Mouse (Mus musculus) ovary, postnatal 14 days (tissue): Measurements from ENCODE around the gene Krt23.
A peak's percentile ranks its signal among the peaks of the same experiment; 100 is the strongest.

Experiments
- DNase-seq: peaks from one replicate; pipeline ENCODE4 v3.0.0; 2022; ENCODE audit warnings: low spot score

The Krt23 gene

DNA sequence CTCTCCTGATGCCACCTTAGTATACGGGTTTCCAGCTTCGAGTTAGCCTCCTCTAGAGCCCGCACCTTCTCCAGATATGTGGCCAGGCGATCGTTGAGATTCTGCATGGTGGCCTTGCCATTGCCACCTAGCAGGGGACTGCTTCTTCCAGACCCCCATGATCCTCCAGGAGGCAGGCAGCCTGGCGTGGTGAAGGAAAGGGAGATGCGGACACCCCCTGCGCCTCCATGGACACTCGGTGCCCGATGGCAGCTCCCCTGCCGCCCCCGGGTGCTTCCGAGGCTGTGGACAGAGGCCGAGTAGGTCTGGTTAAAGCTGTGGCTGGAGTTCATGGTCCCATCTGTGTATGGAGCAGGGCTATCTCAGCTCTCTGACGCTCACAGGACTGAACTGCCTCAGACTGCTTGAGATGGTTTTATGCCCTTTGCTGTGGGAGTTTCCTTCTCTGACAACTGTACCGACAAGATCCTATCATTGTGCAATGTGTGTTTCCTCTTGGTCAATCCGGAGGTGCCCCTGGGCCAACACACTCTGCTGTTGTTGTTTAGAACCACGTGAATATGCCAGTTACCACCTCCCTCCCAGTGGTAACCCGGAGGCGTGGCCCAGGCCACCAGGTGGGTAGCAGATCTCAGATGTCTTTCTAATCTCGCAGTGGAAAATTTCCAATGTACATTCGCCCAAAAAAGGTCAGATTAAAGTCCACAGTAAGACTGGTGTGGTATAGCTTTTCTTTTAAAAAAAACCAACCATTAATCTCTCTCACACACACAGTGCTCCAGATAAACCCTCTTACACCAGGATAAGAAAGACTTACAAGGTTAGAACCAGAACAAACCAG is at the start of gene Krt23:
Gene Krt23 (minus strand): TSS at position 405 of the 841 bp plus-strand sequence.
- no peak for DNase-seq

DNA sequence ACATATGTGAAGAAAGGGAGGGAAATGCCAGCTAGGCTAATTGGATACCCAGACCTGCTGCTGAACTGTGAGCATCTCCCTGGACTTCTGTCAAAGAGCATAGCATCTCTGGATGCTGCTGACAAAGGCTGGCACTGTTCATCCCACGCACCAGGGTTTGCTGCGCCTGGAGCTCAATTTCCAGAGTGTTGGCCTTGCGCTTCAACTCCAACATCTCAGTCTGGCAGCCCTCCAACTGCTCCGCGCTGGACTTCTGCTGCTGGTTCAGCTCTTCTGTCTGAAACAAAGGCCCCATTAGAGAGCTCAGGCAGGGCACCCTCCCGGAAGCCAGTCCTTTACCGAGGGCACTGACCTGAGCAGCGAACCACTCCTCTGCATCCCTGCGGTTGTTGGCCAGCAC is 46.8 kb upstream of the Krt23 start:
- DNase-seq, result peak; percentile 17

DNA sequence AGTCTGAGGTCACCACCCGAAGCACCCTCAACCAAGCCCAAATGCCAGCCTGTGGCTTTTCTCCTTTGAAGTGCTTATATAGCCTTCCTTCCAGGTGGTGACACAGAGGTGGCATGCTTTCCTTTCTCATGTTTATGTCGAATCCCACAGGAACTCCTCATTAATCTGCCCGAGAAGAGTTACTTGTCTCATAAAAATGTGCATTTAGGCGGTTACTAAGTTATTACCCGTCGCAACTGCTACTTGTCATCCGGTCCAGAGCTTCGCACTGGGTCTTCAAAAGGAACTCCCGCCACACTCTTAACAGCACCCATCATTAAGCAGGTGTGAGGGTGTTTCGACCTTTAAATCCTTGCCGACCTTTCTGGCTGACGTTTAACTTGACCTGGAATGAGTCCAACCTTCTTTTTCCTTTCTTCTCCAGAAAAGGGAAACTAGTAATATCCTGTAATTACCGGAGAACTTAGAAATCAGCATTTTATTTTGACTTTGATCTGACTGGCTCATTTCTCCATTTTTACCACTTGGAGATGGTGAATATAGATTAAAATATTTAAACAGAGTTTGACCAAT is 28.4 kb upstream of the Krt23 start, which contains the start of gene Krt39:
Gene Krt39 (minus strand): TSS at position 51 of the 573 bp plus-strand sequence.
- DNase-seq, result no peak

DNA sequence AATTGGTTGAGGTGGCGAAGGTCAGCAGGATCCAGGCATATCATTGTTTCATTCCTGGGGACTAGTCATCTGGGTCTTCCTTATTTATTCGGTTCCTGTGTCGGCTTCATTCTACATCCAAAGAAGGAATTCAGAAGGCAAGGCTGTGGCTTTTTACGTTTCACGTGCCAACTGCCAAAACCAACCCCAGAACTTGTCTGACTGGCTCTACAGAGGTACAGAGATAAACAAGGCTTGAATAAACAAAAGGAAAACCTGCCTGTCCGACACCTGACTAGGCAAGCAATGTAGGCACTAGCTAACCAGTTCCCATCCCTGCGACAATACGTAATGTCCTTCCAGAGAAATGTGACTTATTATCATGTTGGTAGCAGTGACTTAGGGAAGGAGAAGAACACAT is 21.2 kb upstream of the Krt23 start:
- DNase-seq, result no peak

DNA sequence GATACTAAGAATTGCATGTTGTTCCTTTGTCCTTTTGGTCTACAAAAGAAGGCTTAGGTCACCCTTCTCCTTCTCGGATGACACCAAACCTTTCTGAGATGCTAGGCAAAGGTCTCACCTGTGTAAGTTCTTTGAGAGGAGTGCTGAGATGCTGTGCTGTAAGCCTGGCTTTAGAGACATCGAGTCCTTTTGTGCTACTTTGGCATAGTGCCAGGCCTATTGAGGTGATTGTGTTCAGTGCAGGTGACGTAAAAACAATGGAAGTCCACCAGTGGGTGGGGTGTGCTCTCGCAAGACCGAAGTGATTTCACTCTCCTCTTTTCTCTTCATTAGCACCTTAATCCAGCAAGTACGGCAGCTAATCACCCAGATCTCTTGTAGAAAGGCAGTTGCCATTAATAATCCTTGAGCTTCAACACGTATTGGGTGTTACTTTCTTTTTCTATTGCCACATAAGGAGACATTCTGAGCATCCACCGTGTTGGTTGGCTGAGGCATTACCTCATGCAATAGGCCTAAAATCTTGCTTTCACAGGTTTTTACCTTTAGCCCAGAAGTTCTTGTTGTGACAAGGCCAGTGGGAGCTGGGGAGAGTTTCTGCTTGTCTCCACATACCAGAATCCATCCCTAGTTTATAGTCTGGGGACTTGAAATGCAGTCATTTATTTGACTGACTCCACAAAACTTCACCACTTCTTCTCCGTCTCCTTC is 7.3 kb upstream of the Krt23 start:
- DNase-seq, result no peak

DNA sequence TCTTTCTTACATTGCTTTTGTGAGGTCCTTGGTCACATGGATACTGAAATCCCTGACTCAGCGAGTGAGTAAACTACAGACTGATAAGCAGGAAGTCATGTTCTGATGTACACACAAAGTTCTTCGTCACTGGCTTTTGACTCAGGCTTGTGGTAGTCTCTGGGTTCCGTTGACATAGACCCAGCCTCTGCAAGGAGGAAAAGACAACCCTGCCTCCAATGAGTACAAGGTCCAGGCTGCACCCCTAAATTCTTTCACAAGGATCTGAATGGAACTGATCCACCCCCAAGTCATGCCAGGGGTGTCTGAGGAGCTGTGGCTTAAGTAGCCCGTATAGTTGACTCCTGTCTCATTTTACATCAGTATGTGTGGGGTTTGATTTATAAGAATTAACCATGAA is 3.5 kb upstream of the Krt23 start:
- no peak for DNase-seq

DNA sequence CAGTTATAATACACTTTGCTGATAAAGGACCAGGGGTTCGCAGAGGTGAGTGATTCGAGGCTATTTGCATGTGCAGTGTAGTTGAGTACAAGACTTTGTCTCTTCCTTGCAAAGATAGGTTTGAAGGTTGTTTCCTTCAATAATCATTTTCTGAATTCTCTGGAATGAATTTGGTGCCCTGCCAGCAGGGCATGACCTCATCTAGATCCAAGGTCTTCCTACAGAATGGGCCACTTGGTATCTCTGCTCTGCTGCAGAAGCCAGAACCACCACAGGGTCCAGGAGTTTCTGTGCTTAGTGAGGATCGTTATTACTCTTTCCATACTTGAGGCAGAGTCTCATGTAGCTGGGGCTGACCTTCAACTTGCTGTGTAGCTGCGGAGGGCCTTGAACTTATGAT is 1.8 kb upstream of the Krt23 start:
- DNase-seq, result no peak

DNA sequence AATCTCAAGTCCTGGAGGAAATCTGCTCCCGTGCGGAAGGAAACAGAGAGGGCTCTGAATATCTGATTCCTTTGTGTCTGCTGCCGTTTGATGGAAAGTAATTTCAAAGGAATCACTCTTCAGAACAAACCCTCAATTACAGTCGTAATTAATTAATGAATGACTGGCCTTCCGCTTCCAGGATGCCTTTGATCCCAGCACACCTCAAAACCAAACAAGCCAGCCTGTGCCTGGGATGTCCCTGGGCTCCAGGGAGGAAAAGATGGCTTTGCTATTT is 575 bp upstream of the Krt23 start:
- DNase-seq, result no peak

DNA sequence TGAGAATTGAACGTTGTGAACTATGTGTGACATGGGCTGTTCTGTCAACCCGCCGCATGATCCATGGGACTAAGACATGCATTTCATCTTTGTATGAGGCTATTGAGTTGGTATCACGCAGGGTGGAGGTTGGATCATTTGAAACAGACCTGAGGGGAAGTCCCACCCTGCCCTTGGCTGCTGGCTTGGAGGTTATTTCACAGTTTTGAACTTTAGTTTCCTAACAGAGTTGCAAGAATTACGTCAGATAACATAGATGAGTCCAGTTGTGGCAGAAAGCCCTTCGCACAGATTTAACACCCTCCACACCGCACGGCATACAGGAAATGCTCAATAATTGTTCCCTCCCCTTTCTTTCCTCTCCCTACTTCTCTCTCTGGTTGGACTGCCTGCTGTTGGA is 1.9 kb downstream of the Krt23 start:
- DNase-seq, result no peak

DNA sequence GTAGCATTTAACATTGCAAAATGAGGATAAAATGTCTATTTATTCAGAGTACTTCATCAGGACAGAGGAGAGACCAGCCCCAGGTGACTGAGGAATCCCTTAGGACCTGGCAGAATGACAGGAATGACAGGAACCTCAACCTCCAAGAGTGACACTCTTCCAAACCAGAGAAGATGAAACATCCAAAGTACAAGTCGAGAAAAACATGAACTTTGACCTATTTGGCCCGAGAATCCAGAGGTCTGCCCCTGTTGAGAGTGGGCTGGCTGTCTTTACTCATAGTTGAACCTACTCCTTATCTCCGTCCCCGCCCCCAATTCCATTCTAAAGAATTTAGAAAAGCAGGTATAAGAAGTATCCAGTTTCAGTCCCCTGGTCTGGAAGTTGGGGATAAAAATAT is 2.3 kb downstream of the Krt23 start:
- DNase-seq, result no peak

DNA sequence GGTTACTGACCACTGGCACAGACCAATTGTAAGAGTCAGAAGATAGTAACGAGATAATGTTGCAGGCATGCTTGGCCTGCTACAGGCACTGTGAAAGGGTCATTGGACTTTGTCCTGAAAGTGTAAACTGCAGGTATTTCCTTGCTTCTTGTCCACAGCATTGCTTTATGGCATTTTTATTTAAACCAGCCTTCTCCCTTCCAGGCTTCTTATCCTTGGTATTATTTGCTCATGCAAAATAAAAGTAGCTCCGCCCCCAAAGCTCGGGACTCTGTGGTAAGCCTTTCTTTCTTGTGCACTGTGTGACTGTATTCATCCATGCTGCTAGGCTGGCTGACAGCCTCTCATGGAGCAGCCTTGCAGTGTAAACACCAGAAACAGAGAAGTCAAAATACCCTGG is 3.7 kb downstream of the Krt23 start:
- DNase-seq, result no peak

DNA sequence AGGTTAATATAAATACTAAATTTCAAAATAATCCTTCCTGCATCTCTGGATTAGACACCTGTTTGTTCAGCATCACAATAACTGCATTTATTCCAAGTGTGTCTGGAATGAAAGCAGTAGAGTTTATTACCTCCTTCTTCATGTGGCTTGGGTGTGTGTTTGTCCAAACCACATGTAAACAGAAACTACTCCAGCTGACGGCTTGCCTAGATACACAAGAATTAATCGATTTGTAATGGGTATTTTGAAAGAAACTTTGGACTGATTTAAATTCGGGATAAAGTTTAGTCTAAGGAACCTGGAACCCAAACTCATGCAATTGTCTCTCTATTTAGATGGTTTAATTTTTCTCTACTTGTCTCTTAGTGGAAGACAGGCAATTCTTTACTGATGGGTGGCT is 18.0 kb downstream of the Krt23 start:
- DNase-seq, result no peak

DNA sequence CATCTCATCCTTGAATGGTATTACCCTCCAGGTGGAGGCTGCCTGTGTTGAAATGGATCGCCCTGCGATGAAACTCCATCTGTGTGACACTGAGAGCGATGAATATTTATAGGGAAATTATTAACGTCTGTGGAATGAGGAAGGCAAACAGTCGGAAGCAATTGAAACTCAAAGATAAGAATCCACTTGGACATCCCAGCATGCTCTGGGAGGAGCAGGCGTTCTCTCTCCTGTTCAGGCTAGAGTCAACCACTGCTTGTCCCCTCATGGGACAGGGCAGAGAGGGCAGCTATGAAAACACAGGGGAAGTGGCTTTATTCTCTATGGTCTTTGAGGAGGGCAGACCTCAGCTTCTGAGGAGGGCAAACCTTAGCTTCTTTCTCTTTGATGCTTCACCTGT is 19.5 kb downstream of the Krt23 start:
- no peak for DNase-seq

DNA sequence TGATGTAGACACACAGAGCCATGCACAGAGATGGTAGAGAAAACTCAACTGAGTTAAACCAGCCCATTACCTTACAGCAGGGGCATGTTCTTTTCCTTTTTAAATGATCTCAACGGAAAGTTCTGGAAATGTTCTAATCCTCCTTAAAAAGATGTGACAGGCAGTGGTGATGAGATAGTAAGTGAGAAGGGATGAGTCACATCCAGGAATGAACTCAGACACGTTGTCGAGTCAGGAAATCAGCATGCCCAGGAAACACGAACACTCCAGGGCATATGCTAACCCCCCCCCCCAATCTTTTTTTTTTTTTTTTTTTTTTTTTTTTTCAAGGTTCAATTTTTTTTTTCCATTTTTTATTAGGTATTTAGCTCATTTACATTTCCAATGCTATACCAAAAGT is 20.5 kb downstream of the Krt23 start:
- DNase-seq, result no peak

DNA sequence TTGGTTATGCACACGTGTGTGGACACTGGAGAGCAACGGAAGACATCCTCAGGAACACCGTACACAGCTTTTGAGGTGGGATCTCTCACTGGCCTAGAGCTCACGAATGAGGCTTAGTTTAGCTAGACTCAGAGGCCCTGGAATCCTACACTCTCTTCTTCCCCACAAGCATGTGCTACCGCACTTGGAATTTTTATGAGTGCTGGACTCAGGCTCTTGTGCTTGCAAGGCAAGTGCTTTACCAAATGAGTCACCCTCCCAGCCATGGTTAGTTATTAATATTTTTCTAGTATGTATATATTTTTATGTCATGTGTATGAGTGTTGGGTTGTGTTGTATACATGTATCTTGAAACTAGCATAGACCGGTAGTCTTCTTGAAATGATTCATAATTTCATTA is 21.0 kb downstream of the Krt23 start:
- no peak for DNase-seq

DNA sequence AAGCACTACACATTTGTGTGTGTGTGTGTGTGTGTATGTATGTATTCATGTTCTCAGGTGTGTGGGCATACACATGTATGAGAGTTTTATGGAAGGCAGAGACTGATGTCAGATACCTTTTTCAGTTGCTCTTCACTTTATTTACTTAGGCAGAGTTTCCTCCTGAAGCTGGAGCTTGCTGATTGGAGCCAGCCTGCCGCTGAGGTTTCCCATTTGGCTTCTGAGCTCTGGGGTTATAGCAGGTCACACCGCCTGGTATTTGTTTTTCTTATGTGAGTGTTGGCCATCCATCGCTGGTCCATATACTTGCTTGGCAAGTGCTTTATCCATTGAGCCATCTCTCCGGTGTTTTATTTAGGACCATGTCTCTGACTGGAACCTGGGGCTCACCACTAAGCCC is 23.7 kb downstream of the Krt23 start:
- DNase-seq, result no peak

DNA sequence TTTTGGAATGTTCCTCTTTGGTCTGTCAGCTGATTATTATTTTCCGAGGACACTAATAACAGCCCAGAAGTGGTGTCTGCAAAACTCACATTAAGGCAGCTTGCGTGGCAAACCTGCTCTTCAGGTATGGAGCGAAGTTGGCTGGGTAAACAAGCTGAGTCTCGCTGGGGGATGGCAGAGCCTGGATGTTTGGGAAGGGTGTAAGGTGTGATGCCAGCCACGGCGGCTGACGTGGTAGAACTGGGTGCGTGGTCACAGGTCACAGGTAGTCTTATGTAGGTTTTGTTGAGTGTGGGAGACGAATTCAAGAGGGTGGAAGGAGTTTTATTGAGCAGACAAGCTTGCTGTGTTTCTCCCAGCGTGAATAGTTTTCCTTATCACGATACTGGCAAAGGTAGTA is 24.4 kb downstream of the Krt23 start:
- DNase-seq, result no peak

DNA sequence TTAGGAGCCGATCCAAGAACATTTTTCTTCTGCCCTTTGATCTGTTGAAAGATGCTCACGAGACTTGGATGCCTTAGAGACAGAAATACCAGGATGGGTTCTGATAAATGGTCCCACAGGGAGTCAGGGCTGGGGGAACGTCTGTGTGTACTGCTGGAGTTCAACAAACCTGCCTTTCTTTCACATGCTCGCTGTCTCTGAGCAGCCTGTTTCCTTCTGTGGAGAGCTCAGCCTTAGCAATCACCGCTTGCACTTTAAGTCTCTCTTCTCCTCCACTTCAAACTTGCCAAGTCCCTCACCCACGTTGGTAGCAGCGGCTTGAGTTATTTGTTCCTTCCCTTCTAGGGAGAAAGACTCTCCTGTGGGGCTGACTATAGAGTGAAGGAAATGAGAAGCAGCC is 26.6 kb downstream of the Krt23 start:
- DNase-seq, result no peak

DNA sequence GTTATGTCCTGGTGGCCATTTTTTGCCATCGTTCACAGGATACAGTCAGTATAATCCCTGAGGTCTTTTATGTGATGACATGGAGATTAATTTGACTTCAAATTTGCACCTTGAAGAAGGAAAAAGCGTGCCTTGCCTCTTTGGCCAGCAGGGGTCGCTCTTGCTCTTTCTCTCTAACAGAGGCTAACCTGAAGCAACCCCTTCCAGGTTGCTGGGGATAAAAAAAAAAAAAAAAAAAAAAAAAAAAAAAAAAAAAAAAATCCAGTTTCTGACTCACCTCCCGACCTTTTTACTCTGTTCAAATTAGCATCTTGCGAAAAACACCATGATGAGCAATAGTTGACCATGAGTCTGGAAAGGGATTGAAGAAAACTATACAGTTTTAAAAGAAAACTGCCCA is 28.1 kb downstream of the Krt23 start:
- peak; percentile 81 for DNase-seq

DNA sequence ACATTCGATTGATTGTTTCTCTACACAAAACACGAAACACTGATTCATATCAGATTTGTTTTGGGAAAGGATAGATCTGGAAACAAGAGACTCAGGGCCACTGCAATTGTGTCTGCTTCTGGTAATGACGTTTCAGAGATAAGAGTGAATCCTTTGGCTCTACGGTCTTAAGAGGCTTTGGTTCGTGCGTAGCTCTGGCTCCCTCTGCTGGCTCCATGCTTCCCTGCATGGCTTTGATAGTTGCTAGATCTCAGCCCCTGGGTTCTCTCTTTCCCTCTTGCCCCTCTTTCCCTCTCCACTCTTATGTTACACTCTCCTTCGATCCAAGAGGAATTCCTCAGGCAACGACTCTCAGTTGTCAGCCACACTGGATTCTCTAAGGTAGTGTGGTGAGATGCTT is 29.8 kb downstream of the Krt23 start:
- DNase-seq, result peak; percentile 55

DNA sequence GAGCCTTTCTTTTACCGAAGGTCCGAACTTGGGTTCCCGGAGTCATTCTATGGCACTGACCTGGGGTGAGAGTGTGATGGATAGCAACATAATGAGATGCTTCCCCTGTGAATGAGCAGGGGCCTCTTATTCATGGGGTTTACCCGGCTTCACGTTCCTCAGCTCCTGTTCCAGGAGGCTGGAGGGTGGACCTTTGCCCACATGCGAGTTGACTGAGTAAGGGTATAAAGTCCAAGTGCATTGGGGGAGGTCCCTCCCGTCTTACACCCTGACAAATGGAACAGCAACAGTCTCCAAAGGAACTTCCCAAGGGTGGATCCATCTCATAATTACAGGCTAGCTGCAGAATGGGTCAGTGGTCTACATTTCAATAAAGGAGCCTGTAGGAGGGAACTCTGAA is 31.2 kb downstream of the Krt23 start:
- no peak for DNase-seq

DNA sequence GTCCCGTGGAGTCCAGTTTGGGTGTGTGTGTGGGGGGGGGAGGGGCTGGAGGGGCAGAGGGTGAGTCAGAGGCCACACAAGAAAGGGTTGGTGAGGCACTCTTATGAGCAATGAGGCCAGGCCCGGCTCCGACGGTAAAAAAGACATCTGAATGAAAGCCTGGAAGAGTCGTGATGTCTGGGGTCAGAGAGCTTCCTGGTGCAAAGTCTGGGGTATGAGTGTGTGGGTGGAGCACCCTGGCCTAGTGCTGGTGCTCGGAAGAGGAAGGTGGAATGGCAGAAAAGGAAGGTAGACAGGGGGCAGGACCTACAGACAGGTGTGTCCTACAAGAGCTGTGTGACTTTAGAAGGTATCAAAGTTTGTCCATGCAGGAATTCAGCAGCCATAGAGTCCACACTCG is 34.0 kb downstream of the Krt23 start:
- DNase-seq, result no peak

DNA sequence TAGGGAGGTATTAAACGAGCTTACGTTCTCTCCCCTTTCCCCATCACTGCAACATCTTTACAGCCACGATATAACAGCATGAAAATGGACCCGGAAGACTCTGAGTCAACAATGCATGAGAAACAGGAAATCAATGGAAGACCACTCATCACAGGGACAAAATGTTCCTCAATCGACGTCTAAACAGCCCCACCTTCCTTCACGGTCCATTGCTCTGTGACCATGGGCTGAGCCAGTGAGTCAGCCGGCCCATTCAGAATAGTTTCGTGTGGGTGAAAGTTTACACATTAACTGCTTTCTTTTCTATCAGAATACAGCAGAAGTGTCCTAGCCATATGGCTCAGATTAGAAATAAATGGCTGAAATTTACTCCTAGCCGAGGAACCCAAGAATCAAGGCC is 38.2 kb downstream of the Krt23 start:
- no peak for DNase-seq

DNA sequence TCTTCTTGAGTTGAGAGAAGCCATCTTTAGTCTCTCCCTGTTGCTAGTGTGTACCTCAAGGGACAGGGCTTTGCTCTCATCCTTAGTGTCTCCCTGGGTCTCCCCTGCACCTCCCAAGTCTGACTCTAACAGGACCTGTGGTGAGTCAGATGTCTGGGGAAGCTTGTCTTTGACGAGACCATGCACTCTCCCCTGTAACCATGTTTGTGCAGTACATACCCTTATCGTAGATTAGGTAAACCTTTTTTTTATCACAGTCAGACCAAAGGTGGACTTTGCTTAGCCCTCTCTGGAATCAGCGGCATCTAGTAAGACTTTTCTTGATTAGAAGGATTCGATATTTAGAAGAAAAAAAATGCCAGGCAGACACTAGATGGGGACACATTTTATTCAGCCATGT is 38.9 kb downstream of the Krt23 start:
- no peak for DNase-seq
